Mouse (Mus musculus) inflammation-experienced regulatory T-cells, adult 6 months (primary cell): ENCODE results near the gene Emsy. TPM values are rescaled to one million over a fixed set of nuclear protein-coding genes. Genes with fewer than 3 reads are reported as not detected.

ENCODE experiments used
- ATAC-seq: one replicate; pipeline ENCODE4 v1.8.0; 2017
- polyA plus RNA-seq, 3 experiments: library from polyadenylated mRNA; unstranded; fragments of 100-300 nt; shearing (Covaris generic); gene quantifications; one replicate each; pipeline ENCODE4 v1.2.1; 2017

Emsy gene
- polyA plus RNA-seq, 3 experiments from 2014 or later, result 59.5 to 72.4 (median 63.1) TPM

DNA sequence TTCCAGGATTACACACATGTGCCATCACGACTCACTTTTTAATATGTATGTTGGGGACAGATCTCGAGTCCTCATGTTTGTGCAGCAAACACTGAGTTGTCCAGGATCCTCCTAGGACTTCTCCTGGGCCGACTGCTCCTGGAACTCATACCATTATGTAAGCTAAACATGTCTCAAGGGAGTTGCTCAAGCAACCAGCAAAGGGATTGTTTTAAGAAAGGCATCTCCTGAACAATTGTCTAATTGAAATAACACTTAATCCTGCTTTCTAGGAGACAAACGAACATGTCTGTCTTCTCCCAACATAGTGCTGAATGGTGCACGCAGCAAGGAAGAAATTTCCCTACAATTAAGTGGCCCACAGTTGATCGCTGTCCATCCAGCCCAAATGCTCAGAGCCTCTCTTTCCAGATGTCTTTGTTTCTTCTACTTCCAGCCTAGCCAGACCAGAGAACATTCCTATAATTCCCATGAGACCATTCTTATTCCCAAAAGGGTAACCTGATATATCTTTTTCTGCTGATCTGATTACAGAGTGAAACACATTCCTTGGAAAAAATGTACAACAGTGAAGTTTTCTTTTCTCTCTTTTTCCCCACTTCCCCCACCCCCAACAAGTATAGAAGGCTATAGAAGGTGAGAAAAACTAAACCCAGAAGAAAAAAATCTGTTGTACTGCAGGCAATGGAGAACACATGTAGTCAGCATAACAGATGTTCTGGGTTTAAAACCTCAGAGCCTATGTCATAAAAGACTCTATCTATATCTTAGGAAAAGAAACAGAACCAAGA, 11.6 kb upstream of the Emsy start:
- ATAC-seq, result no peak

DNA sequence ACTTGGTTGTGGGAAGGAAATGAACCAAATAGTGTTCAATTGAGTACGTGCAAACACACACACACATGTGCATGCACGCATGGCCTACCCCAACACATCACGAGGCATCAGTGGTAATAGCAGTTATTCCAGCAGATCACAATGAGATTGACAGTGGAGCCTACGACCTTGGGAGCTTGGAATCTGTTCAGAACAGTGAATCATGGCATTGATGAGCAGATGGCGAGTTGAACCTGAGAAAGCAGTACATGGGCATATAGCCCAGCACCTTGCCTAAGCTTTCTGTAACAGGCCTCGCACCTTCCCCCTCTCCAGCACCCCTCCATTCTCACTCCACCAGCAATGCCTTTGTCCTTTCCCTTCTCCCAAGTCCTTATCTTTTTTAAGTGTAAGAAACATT, 9.1 kb upstream of the Emsy start:
- no peak for ATAC-seq

DNA sequence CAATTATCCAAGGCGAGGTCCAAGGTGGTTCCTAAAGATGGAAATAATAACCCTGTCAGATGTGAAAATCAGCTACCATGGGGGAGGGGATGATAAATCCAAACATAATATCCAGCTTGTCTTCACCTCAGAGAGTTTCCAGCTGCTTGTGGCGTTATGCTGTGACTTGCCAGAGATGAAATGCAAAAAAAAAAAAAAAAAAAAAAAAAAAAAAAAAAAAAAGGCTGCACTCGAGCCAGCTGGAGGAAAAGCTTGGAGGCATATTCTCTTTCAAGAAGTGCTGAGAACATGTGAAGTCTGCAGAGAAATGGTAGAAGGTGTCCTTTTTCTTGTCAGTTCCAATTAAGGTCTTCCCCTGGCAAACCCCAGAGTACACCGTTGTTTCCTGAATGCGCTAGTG, 8.6 kb upstream of the Emsy start:
- no peak for ATAC-seq

DNA sequence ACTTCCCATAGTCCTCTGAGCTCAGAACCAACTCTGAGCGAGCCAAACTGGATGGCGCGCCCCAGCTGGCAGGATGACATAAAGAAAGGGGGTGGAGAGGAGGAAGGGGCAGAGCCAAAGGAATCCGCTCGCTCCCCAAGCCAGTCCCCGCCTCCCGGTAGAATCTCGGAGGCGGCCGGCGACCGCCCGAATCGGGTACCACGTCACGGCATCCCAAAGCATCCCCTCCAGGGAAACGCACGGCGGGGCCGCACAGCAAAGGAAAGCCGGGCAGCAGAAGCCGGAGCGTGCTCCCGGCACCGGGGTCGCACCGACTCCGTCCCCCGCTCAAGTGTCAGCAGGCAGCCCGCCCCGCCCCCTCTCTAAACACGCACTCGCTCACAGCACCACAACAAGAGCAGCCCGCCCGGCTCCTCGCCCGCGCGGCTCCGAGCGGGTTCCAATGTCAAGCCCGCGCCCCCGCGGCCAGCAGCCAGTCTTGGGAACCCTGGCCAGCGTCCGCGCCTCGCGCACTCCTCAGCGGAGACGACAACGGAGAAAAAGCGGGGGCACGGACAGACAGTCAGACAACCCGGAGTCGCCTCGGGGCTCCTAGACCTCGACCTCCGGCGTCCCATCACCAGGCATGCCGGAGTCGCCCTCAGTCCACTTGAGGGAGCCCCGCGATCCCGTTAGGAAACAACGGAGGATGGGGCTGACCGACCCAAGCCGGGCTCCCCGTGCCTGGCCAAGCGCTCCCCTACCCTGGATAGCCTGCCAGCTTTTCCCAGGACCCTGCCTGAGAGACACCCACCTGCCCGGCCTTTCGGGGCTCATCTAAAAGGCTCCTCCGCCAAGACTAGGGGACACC, 677 bp downstream of the Emsy start:
- peak; percentile 65 for ATAC-seq

DNA sequence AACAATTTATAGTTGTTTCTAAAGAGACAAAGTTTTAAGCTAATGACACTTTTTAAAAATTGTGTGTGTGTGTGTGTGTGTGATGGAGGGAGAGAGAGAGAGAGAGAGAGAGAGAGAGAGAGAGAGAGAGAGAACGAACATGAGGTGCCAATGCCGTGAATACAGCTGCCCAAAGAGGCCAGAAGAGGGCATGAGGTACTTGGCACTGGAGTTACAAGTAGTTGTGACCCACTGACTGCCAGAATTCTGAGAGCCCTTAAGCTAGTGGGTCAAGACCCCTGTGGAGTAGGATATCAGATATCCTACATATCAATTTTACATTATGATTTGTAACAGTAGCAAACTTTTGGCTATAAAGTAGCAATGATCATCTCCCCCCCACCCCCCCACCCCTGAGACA, 4.9 kb downstream of the Emsy start:
- no peak for ATAC-seq

DNA sequence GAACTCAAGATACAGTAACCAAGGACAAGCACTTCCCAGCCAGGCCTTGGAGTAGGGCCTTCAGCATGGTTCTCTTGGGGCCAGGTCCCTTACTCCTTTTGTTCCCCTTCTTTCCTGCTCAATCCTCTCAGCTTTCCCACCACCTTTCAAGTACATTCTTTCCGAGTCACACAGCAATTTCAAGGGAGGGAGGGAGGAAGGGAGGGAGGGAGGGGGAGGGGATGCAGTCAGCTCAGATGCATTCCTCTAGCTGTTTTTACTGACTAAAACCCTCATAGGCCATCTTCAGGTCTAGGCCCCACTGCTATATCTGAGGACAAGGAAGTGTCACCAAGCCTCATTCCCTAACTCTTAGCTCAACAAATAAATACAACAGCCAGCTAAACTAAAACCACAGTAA, 12.3 kb downstream of the Emsy start:
- ATAC-seq, result no peak

DNA sequence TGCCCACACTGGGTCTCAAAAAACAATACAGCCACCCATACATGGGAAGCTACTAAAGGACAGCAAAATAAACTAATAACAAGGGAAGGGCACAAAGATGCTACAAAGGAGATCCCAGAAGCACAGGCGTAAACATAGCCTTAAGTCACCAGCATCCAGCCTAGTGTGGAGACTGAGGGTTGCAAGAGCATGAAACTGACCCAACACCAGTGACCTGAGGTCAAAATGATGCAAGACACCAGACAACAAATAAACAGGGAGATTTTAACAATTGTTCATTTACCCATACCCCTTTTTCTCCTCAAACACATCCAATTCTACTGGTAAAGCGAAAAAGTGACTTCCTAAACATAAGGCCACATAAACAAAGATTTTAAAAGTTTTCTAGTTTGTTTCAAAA, 20.0 kb downstream of the Emsy start:
- no peak for ATAC-seq

DNA sequence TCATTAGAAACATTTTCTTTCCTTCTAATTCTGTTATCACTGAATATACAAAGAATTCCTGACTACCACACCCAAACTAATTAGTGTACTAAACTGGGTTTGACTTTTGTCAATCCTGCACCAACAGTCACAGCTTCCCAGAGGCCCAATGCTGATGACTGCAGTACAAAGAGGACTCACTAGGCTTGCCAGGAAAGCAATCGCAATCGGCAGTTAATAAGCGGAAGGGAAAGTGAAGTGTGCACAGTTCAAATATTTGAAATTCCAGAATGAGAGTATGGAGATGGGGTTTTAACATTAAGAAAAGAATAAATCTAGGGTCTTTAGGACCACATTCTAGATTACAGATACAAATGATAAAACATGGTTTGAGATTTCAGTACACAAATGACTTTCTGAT, 23.6 kb downstream of the Emsy start:
- ATAC-seq, result no peak

DNA sequence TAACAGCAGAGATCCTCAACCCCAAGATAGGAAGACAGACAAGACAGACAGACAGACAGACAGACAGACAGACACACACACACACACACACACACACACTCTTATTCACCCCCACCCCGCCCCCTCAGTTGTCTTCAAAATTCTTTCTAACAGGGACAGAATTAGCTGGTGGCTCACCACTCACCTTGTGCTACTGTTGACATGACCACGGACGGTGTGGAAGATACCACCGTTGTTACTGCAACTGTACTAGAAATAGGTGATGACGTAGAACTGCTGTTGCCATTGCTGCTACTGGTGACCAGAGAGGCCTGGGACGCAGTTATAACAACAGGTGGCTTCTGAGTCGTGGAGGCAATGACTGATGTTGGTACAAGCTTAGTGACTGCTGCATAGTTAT, 26.6 kb downstream of the Emsy start:
- no peak for ATAC-seq

DNA sequence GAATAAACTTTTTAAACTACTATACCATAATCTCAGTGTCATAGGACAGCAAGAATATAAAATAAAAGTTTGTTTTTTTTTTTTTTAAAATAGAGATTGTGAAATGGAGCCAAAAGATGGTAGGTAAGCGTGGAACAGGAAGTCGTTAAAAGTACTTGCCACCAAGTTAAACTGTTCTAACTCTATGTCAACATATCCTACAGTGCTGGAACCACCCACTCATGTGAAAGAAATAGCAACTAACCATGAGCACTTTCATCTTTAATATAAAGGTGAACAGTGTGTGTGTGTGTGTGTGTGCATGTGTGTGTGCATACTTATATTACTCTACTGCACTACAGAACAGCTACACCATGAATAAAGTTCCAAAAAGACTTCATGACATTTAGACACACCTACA, 38.8 kb downstream of the Emsy start:
- peak; percentile 85 for ATAC-seq

DNA sequence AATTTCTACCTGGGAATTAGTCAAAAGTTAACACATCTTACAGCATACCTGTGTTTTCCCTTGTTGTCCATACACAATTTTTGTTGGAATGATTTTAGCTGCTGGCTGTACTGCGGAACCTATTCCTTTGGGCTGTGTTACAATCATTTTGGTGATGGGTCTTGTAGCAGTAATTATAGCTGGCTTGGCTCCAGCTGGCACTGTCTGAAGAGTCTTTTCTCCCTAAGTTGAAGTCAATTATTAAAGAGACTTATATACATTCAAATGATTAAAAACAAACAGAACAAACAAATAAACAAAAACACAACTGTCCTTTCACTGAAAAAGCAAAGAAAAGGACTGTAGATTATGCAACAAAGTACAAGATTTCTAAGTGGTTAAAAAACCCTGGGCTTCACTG, 43.6 kb downstream of the Emsy start:
- no peak for ATAC-seq

DNA sequence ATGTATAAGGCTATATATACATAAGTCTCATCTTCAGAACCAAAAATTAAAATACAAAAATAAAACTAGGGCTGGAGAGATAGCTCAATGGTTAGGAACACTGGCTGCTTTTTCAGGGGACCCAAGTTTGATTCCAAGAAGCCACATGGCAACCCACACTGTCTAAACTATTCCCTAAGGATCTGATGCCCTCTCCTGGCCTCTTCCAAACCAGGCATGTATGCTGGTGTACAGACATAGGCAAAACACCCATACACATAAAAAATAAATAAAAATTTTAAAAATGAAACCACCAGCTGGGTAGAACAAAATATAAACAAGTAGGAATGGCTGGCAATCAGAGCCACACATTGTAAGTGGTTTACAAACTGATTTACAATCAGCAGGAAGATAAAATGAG, 48.1 kb downstream of the Emsy start:
- ATAC-seq, result no peak

DNA sequence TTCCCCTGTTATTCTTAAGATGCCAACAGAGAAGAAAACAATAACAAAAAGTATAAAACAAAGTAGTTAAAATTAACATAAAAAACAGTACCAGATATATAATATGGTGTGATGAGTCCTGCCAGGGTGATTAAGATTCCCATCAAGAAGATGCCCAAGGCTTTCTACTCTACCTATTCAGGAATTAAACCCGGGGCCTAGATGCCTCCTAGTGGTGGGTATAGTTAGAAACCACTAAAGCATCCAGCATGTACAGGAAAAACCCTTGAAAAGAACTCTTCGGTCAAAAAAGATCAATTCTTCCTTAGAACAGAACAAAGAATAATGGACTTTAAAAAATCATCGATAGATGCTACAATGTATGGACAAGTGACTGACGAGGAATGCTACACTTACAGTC, 49.4 kb downstream of the Emsy start:
- ATAC-seq, result no peak

DNA sequence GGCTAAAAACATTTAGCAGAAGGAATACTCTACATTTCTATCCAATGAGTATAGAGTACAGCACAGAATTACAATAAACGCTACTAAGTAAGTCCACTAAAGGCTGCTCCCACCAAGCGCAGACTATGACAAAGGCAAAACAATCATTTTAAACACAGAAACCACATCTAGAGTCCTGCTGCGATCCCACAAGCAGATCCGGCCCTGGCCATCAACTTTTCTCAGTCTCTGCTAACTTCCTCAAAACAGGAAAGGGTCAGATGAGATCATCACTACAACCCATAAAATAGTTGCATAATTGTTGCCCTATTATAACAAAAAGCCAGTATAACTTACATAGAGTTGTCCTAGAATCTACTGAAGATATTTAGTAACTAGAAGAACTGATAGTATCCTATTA, 54.9 kb downstream of the Emsy start:
- ATAC-seq, result no peak

DNA sequence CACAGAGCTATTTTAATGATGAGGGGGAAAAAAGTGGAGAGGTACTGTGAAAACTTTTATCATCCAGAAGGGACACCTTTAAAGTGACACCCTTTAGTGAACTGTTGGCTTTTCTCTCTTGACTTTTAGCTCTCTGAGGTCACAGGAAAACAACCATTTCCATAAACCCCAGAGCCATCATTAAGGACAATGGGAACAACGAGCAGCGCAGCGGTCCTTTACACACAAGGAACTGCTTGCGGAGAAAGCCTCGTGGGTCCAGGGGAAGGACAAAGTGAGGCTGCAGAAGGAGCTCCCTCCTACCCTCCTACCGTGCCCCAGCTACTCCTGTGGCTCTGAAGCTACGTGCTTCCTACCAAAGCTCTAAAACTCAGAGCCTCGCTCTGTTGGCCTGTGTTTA, 59.2 kb downstream of the Emsy start:
- no peak for ATAC-seq

DNA sequence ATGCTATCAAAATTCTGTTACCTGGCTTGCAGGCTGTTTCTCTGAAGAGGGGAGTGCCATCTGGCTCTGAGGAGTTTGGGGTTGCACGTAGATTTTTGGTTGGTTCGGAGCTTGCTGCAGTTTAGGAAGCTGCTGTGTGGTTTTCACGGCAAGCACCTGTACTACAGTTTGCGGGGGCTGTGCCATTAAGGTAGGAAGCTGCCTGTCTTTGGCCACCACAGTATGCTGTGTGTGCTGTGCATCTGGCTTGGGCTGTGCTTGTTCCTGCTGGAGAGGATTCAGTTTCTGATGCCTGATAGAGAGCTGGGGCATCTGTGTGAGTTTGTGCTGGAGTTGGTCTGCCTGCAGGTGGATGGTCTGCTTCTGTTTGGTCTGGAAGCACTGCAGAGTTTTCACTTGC, 61.9 kb downstream of the Emsy start:
- no peak for ATAC-seq

DNA sequence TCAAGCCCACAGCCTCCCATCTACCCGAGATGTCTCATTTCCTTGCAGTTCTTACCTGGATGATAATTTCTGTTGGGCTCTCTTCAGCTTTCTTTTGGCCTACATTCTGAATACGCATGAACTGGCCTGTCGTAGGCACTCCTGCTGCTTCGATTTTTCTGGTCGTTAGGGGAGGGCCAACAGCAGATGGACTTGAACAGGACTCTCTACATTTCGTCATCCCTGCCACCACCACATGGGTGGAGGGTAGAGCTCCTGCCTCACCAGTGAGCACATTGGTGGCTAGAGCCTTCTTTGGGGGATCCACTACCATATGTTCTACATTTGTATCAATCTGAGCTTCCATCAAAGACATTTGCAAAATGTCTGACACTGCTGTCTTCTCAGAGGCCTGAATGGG, 63.3 kb downstream of the Emsy start:
- ATAC-seq, result no peak

DNA sequence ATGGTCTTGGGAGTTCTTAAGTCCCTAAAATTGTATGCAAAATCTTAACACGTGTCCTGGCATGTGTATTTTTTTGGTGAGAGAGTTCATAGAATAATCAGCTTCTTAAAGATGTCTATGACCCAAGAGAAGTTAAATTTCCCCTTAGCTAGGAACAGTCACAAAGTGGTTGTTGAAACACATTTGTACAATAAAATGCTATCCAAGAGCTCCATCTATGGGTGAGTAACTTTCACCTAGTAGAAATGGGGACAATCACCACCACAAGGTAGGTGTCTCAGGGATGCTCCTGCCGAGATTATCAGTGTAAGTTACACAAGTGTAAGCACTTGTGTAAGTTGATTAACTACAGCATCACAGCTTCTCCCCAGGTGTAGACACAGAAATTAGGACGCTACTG, 67.6 kb downstream of the Emsy start:
- ATAC-seq, result peak; percentile 70

DNA sequence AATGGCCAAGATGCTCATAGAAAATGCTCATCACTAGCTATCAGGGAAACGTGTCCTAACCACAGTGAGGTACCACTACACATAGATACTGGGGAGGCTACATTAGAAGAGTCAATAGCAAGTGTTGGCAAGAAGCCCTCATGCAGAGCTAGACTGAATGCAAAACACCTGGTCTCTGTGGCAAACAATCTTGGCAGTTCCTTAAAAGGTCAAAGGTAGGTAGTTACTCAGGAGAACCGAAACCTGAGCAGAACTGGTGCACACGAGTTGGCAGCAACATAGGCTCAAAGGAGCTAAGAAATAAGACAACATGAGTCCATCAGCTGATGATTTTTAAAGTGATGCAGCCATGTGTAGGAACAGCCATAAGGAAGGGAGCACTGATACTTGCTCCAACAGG, 70.3 kb downstream of the Emsy start:
- peak; percentile 41 for ATAC-seq

DNA sequence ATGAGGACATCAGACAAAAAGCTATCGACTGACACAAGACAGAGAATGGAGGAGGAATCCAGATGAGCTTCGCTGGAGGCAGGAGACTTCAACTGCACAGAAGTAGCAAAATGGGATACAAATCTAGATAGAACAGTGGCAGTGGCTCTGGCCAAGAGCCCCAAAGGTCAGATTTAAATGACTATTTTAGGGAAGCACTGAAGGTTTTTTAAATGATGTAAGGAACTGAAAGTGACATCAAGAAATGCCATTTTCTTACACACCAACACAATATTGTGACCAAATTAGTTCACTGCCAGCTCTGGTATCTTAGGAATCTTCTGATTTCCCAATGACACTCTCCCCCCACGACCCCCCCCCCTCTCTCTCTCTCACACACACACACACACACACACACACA, 72.0 kb downstream of the Emsy start:
- no peak for ATAC-seq

DNA sequence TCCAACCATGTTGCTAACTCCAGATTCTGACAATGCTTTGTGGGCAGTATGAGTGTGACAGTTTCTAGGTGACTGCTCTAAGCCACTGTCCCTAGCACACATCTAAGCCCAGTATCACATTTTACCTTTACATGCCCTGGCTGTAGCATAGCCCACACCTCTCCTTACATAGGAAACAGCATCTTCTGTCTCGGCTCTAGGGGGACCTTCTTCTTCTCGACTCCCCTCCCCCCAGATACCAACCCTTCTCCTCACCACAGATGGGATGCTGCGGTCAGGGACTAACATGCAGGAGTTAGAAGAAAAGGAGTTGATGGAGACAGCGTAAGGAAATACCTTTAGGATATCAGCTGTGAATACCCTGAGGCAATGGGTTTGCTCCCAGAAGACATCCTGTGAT, 75.3 kb downstream of the Emsy start:
- no peak for ATAC-seq

DNA sequence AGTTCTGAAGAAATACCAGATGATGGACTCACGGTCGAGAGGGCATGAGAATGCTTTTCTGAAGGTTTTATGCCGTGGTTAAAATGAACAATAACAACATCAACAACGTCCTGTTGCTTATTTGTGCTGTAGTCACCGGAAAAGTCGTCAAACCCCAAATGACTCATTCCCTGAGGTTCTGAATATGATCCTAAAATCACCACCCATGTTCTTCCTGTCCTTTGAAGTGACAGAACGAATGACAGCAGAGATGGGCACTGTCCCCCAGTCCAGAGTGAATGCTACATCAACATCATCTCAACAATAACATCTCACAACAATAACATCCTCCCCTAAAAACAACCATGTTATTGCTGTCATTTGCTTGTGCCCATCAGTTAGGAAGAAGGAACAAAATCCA, 76.1 kb downstream of the Emsy start:
- peak; percentile 83 for ATAC-seq

DNA sequence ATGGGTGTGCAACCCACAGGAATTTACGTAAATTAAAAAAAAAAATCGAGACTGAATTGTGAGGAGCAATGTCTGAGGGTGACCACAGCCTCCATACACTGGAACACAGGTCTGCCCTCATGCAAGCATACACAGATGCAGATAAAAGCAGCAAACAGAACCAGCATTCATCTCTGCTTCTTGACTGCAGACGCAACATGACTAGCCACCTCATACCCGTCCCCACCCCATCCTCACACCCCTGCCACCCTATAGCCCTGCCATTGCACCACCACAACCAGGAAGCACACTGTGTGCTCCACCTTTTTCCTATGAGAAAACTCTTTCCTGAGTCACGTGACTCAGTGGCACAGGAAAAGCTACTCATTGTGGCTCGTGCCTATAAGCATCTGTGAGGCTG, 76.9 kb downstream of the Emsy start:
- ATAC-seq, result no peak

DNA sequence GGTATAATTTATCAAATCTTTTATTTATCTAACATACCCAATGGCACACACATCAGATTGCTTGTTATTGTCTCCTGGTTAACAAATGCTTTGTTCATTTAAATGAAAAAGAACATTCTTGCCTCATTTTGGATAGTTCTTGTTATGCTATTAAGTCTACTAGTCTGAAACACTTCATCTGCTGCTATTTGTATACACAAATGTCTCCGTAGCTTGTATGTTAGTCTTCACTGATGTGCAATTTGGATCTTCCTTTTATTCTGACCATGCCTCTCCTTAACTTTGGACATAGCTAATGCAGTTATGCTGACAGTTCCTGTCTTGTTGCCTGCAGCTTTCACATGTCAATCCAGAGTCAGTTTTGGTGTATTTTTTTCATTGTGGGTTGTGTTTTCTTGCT, 79.1 kb downstream of the Emsy start:
- ATAC-seq, result no peak
